Mouse (Mus musculus) kidney, adult 11 months (tissue): ENCODE measurements around the gene Gm19426.

Experiments used
- DNase-seq: peaks from one replicate; pipeline ENCODE4 v3.0.0; 2022

Gm19426 gene

DNA sequence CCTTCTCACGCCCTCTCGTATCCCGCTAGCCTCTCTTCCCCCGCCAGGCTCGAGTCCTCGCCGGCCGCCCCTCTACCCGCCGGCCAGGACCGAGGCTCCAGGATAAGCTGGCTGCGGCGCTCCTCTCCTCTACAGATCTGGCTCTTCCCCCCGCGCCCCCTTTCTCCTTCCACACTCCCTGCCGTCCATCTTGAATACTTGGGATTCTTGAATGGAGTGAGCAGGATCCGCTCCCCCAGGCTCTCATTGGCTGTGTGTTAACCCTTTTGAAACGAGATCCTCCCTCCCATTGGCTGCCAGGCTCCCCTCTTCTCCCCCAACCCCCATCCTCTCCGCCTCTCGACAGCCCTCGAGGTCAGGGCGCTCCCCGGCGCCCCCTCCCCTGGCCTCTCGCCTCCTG is at the start of gene Gm19426:
Gene Gm19426 (minus strand): TSS at position 95 of the 400 bp plus-strand sequence.
- peak; percentile 86 for DNase-seq

DNA sequence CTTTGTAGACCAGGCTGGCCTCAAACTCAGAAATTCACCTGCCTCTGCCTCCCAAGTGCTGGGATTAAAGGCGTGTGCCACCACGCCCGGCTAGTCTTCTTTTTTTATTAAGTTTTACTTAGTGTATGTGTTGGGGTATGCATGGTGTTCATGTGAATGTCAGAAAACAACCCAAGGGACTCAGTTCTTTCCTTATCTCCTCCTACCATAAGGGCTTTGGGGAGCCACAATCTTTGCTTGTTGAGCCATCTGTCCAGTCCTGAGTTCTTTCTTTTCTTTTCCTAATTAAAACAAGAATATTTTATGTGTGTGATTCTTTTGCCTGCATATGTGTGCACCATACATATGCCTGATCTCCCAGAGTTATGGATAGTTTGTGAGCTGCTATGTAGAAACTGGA is 49.7 kb upstream of the Gm19426 start:
- DNase-seq = no peak

DNA sequence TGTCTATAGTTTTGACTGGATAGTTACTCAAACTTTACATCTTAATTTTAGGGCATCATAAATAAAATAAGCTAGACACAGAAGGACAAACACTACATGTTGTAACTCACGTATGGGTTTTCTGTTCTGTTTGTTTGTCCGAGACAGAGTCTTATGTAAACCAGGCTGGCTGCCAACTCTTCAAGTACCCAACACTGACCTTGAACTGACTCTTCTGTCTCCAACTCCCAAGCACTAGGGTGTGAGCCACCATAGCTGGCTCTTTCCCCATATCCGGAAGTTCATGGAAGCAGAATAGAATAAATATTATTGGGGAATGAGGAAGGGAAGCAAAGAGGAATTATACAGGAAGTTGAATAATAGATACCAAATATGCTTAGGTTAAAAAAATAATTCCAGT is 49.1 kb upstream of the Gm19426 start:
- no peak for DNase-seq

DNA sequence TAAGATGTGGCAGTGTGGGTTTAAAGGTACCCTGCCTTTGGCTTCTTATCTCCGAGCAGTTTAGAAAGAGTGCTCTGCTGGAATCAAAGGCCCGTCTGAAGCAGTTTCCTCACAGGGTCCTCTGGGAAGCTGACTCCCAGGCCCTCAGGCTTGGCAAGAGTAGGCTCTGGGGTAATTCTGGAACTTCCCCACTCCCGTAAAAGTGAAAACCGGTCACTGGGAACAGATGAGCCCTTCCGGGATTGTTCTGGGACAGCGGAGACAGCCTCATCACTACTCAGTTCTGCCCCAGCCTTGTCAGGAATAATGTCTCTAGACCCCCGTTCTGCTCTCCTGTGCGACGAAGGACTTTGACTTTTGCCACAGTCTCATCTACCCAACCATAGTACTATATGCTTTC is 47.0 kb upstream of the Gm19426 start:
- no peak for DNase-seq

DNA sequence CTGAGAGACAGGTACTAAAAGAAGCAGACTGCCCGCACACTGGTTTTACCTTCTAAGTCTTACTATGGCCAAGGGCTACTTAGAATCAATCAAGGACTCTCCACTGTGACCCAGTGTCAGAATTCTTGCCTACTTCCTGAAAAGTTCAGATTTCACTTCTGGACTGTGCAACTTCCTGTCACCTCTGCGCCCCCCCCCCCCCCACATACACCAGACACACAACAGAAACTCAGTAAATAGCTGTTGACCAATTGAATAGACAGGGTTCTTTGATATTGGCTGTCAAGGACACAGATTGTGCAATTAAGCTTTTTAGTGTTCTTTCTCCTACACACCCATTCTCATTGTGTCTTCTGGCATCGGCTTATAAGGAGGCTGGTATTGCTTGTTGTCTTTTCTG is 44.9 kb upstream of the Gm19426 start:
- DNase-seq = no peak

DNA sequence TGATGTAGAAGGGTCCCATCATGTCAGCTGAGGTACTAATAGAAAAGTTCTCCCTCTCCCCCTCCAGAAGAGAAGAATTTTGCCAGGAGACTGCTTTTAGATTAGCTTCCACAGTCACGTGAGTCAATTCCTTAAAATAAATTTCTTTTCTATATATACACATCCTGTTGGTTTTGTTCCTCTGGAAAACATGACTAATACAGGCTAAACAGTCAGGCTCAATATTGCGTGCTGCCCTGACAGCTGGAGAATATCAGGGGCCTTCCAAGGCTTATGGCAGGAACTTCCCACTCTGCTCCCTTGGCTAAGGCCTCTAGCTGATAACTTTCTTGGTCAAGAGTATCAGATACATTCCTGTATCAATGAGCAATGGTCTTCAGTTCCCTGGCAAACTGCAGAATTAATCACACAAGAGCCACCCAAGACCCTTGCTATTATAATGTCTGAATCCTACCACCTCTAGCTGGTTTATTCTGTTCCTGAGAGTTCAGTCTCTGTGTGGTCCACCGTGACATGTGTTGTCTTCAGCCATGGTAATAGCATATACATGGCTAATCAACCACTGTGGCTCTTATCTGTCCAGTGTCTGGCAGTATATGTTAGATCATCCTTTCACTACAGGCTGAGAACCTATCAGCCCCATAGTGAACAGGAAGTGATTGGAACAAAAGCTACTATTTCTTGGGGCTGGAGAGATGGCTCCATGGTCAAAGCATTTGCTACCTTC is 40.5 kb upstream of the Gm19426 start:
- DNase-seq = no peak

DNA sequence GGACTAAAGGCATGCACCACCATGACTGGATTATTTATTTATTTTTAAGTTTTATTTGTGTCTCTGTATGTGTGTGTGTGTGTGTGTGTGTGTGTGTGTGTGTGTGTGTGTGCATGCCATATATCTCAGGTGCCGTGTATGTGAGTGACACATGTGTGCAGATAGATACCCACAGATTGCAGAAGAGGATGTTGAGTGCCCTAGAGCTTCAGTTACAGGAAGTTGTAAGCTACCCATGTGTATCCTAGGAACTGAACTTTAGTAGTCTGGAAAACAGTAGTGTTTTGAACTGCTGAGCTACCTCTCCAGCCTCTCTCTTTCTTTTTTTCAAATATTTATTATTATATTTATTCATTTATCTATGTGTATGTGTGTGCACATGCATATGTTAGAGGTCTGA is 39.9 kb upstream of the Gm19426 start:
- no peak for DNase-seq

DNA sequence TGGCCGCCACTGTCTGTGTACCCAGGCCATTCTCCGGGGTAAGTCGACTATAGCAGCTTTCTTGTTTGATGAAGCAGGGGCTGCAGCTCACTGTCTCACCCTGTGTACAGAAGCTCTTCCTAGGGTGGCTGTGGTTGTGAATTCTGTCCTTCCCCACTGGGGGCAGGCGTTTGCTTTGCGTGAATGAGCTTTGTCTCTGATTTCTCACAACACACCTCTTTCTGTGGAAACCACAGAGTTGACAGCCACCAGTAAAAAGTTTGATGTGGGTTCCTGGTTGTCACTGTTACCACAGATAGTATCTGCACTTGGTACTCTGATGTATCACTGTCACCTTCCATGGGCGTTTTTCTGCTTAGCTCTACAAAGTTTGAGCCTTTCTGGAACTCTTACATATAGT is 35.8 kb upstream of the Gm19426 start:
- DNase-seq = no peak

DNA sequence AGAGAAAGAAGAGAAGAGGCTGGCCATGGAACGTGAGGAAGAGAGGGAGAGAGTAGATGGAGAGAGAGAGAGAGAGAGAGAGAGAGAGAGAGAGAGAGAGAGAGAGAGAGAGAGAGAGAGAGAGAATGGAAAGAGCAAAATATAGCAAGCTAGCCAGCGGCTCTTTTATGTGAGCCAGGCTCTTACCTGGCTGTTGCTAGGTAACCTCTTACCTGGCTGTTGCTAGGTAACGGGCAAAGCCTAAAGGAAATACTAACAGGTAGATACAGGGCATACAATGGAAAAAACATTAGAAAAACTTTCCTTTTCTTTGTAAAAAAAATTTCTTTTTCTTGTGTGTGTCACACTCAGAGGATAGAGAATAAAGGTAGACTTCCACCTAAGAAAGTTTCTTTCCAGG is 34.3 kb upstream of the Gm19426 start:
- DNase-seq = no peak

DNA sequence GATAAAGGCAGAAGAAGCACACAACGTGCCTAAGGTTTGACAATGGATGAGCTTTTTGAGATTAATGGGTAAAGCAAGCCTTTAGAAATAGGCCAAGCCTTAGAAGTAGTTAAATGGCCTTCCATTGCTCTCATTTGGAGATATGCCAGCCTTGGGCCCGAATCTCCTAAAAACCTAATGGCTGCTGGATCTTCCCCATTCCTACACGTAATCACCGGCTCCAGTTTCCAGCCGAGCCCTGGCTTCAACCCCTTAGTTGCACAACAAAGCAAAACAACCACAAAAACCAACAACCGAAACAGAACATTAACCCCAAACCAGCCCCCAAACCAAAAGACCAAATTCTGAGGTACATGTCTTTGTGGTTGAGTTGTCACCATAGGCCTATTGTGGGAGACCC is 32.2 kb upstream of the Gm19426 start:
- DNase-seq = no peak

DNA sequence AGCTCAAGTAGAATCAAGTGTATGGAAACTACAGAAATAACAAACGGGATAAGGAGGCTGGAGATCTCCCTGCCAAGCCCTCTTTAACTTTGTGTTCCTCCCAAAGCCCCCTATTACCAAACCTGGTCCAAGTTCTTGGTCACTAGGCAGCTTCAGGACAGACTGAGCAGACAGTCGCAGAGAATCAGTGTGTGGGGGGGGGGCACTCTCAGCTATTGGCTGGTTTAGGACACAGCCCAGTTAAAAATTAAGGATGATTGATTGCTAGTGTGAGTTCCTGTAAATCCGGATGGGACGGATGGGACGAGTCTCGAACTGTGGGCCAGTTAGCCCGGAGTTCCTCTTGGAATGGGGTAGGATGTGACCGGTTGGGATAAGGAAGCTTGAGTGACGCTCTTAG is 31.8 kb upstream of the Gm19426 start, which contains the start of gene Serping1:
Gene Serping1 (minus strand): TSS at position 204 of the 400 bp plus-strand sequence.
- DNase-seq = no peak

DNA sequence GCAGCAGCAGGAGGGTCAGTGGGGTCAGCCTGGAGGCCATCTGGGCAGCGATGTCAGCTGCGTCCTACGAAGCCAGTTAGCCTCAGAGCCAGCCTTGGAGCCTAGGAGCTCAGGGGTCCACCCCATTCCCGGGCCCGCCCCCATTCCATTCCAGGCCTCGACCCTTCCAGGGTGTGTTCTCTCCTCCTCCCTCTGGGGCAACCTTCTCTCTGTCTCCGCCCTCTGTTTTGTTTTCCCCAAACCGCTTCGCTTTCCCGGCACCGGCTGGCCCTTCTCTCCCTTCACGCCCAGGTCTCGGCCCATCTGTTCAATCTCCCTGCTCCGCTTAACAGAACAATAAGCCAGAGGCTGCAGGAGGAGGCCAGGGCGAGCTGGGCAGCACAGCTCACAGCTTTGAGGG is 31.3 kb upstream of the Gm19426 start:
- peak; percentile 52 for DNase-seq

DNA sequence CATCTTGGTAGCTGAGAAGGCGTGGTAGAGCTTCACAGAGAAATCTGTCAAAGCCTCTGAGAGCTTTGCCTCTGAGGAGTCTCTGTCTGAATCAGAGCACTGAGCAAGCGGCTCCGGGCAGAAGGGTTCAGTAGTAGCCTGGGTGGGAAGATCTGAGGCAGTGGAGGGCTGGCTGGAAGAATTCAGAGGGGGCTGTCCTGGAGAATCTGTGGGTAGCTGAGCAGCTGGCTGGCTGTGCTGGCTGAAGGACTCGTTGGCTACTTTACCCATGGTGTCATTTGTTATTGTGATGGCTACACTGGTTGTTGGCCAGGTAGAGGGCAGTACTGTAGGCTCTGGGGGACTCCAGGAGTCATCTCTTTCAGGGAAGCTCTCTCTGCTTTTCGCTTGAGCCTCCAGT is 29.7 kb upstream of the Gm19426 start:
- DNase-seq = no peak

DNA sequence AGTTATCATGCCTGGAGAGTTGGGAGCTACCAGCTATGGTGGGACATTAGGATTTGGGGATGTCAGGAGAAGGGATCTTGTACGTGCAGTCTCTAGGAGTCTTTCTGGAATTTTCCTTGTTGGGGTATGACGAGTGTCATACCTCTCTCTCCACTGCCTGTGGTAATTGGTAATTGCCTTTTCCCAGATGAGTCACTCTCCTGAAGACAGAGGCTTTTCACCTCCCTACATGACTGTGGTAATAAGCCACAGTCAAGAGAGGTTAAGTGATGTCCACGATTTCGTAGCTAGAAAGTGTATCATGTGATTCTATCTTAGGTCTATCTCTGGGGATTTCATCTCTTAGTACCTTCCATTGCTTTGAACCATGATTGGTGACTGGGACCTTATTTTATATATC is 29.0 kb upstream of the Gm19426 start:
- no peak for DNase-seq

DNA sequence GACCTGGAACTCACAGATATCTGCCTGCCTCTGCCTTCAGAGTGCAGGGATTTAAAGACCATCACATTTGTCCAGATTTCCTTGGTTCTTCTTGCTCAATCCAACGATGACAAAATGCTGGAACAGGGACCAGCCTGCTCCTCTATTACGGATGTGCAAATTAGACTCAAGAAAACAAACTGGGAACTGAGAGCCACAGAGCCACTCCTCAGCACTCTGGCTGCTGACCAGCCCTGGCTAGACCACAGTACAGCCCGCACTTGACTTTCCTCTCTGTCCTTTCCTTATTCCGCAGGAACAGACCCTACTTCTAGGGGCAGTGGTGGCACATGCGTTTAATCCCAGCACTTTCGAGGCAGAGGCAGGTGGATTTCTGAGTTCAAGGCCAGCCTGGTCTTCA is 27.0 kb upstream of the Gm19426 start:
- DNase-seq = no peak

DNA sequence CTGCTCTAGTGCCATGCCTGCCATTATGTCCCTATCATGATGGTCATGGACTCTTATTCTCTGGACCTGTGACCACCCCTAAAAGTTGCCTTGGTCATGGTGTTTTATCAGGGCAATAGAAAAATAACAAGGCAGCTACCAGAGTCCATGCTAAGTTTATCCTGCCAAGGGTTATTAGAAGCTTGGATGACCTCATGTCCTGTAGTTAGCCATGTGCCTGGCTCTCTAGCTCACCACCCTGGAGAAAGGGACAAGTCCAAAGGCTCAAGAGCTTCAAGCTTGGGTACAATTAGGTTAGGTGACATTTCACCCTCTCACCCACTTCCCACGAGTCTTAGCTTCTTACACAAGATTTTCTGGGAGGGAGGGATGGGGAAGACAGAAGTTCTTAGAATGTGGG is 19.4 kb upstream of the Gm19426 start:
- DNase-seq = no peak

DNA sequence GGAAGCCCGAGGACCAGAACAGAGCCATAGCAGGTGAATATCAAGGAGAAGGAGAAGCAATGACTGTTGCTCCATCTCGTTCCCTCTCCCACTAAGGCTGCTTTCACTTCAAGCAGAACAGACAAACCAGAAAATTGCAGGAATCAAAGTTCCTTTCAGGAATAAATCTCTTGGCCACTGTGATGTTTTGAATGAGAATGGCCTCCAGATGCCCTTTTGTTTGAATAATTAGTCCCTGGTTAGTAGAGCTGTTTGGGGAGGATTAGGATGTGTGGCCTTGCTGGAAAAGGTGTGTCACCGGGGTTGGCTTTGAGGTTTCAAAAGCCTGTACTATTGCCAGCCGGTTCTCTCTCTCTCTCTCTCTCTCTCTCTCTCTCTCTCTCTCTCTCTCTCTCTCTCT is 18.8 kb upstream of the Gm19426 start:
- DNase-seq = no peak

DNA sequence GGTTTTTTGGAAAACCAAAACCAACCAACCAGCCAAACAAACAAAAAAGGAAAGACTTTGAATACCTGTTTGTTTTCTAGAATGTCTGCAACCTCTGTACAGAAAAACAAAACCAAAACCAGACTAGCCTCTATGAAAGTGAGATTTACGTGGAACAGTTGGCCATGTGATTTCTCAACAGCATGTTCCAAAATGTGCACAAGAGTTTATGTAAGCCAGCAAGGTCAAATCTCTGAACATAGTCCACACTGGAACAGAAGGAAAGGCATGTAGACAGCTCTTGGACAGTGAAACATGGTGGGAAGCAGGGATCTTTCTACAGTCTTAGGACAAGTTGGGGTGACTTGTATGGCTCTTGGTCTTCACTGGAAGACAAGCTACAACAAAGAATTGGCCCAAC is 18.4 kb upstream of the Gm19426 start:
- no peak for DNase-seq

DNA sequence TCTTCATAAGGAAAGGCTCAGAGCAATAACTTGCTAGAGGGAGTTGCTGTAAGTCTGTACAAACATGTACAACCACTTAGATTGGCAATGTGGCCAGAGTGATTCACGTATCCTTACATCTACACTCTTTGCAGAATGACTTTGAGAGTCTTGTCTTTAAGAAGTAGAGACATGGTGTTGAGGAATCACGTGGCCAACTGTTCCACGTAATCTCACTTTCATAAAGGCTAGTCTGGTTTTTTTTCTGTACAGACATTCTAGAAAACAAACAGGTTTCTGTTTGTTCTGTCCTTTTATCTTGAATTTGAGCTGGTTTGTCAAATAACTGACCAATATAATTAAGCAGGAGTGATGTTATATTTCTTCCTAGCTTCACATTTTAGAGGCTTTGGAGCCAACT is 17.9 kb upstream of the Gm19426 start:
- no peak for DNase-seq

DNA sequence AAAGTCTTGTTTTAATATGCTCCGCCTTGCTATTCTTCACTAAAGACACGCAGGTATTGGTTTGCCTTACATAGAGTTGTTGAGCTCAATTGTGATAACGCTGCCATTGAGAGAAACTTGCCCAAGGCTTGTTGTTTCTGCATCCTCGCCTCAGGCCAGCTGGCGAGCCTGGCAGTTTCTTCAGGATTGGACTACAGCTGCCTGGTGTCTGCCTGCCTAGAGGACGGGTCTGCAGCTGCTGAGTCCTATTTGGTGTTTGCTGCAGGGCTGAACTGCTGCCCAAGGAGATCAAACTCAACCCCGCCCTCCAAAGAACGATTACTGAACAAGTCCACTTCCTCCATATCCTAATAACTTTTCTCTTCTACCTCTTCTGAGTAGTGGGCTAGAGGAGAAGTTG is 17.3 kb upstream of the Gm19426 start:
- no peak for DNase-seq

DNA sequence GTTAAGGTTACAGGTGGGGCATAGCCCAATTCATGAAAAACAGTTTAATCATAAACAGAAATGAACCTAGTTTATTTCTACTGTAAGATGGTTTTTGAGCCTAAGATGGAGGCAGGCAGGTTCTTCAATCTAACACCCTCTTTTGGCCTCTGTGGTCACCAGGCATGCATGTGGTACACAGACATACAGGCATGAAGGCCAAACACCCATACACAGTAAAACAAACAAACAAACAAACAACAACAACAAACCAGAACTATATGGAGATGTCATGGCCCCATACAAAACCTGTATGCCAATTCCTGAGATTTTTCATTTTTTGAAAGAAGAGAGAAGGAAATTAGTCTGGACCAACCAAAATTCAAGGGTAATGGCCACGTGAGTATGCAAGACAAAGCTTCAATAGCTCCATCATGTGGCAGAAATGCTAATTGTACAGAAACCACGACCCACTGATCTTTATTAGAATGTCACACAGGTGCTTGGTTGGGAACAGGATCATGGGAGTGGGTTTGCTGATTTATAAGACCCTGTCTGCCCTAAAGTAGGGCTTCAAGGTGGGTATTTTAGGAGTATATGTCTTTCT is 15.2 kb upstream of the Gm19426 start:
- DNase-seq = peak; percentile 43

DNA sequence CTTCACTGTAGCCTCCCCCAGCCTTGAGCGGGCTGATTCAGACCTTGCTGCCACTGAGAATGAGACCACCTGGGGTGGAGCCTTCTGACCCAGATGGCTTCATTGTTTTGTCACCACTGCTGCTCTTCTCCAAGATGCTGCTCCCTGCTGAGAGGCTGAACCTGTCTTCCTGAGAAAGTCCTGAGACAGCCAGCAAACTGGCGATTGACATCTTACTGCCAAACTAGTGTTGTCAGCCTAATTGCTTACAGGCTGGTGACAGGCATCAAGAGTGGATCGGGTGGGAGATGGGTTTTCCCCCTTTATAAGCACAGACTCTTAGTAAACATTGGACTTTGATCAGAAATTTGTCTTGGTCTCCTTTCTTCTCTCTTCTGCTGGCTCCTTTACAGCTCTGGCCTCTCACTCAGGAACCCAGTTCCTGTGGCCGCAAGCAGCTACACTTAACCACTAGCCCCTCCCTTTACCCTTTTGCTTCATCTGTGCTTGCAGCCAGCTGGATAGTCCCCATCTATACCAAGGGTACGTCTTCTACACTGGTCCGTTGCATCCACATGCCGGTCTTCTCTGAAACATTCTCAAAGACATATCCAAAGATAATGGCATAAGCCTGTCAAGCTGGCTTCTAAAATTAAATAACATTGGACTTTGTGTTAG is 13.7 kb upstream of the Gm19426 start:
- DNase-seq = no peak

DNA sequence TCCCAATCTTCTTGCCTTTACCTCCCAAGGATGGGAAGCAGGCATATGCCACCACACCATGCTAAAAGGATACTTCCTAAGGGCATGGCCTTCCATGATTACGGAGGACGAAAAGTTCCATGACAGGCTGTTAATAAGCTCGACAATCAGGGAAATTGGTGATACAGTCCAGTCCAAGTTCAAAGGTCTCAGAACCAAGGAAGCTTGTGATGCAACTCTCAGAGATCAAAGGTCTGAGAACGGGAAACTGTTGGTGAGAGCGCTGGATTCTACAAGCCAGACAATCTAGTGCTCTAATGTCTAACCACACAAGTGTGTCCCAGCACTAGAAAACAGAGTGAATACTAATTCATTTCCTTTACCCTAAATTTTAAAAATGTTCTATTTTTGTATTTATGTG is 12.8 kb upstream of the Gm19426 start:
- DNase-seq = peak; percentile 76

DNA sequence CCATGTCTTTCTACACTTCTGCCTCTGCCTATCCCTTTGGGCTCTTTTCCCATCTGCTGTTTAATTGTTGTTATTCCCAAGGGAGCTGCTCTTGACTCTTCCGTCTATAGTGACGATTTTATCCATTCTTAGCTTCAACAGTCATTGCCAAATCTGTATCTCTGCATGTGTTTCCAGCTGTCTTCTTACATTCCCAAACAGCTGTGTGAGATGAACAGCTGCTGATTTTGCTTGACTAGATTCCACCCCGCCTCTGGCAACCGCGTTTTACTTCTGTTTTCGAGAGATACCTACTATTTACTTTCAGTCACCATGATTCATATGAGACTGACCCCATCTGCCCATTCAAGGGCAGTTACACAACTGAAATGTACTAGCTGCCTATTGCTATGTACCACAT is 6.7 kb upstream of the Gm19426 start:
- DNase-seq = no peak

DNA sequence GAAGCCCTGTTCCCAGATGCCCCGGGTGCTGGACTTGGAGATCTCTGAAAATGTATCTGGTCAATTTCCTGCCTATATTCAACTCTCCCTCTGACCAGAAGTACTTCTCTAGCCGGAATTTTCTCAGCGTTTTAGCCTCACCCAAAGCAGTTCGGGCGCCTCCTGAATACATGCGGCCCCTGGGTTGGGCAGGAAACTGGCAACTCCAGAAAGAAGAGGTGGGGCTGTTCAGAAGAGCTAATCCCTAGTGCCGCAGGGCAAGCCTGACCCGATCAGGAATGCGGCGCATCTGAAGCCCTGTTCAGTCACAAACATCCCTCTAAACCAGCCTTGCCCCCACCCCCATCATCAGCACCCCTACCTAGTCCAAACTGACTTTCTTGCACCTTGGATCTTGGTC is 671 bp upstream of the Gm19426 start:
- DNase-seq = no peak
